Mouse (Mus musculus): ENCODE data around the gene Pdcd10. TPM values are rescaled to one million over a fixed set of nuclear protein-coding genes. Genes with fewer than 3 reads are reported as not detected.

The Pdcd10 gene
- polyA plus RNA-seq, 1 experiment from 2014 or later = 93.0 TPM

DNA sequence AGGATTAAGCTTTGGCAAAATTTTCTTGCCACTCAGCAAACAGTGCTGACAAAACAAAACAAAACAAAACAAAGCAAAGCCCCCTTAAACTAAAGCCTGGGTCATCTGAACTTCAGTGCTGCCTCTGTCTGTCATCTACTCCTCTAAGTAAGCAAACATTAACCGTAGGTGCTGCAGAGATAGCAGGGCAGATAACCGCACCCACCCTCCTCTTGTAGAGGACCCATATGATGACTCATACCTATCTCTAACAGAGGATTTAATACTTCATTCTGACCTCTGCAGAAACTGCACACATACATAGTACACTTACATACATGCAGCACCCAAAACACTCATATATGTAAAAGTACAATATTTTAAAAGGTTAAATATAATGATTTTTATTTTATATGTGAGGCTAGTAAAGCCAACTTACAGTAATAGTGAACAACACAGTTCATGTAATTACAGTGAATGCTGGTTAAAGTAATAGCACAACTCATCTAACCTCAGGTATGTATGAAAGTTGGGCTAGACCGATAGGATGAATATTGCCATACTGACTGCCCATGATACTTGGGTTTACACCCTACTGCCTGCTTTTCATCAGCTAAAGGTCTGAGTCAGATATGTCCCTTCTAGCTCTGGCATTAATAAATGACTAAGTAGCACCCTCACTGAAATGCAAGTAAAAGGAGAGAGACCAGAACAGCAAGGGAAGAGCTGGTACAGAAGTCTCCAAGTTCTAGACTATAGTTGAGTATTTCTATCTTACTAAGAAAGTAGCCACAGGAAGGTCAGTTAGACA, 22.4 kb downstream of the Pdcd10 start:
- Histone ChIP-seq H3K4me1 (replicated peaks) (no peaks in the 10 kb centered on the region), H3K9ac (no peak overlapping the region), H3K9me3 (no peaks in the 10 kb centered on the region), H3K36me3 (no peaks in the 10 kb centered on the region; the same call in 1 of the 2 replicates), H3K4me2 (replicated peaks) (no peak overlapping the region), H3K27me3 (replicated peaks) (no peaks in the 10 kb centered on the region), H3K27ac (no peak overlapping the region), H3K4me3 (replicated peaks) (no peak overlapping the region)
- WGBS = 65% methylated on average over 3 of the region's 3 CpGs
- peak; percentile 74 for ATAC-seq

DNA sequence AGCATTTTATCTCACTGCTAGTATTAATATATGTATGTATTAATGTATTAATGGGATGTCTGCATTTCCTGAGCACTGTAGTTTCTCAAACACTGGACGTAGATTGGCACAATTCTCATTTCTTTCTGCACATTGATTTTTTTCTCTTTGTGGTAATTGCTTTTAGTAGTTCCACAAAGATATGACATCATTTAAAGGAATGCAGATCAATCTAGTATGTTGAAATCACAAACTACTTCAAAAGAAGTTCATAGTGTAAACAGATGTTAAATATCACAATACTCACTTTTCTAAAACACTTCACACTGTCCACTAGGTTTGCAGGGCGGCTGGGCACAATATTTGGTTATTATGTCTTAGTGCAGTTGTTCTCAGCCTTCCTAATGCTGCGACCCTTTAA, 25.6 kb downstream of the Pdcd10 start:
- ATAC-seq = no peak

DNA sequence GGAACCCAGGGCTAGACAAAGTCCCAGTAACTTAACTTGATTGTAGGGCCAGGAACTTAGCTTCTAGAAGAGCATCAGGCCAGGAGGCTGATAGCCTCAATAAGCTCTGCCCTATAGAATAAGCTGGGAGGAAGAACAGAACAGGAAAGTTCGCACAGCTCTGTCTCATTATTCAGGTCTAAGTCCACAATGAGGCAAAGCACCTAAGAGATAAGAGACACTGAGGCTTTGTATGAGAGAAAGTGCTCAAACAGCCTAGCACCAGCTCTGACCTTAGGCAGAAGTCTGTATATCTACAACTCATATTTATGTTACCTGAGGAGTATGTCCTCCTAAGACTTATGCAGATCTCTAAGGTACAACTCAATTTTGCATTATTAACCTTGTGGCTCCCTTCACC, 34.1 kb downstream of the Pdcd10 start:
- no peak overlapping the region for H3K9ac ChIP-seq
- no peaks in the 10 kb centered on the region for H3K27me3 ChIP-seq (replicated peaks)
- peak; percentile 91 for ATAC-seq
- H3K9me3 ChIP-seq = no peaks in the 10 kb centered on the region
- H3K4me1 ChIP-seq (replicated peaks) = no peaks in the 10 kb centered on the region
- H3K4me3 ChIP-seq (replicated peaks) = no peak overlapping the region
- H3K4me2 ChIP-seq (replicated peaks) = no peak overlapping the region
- WGBS = 75% methylated on average over 1 of the region's 1 CpGs
- H3K27ac ChIP-seq = no peak overlapping the region
- peaks cover 3% of the 10 kb centered on the region; the same call in 1 of the 2 replicates for H3K36me3 ChIP-seq

More for the DNA sequence above, 25.6 kb downstream of the Pdcd10 start:
- 83% methylated on average over 3 of the region's 3 CpGs for WGBS
- Histone ChIP-seq H3K4me2 (replicated peaks) (no peak overlapping the region), H3K4me1 (replicated peaks) (no peaks in the 10 kb centered on the region), H3K27ac (no peak overlapping the region), H3K36me3 (no peaks in the 10 kb centered on the region; the same call in 1 of the 2 replicates), H3K4me3 (replicated peaks) (no peak overlapping the region), H3K27me3 (replicated peaks) (no peaks in the 10 kb centered on the region), H3K9me3 (no peaks in the 10 kb centered on the region), H3K9ac (no peak overlapping the region)

DNA sequence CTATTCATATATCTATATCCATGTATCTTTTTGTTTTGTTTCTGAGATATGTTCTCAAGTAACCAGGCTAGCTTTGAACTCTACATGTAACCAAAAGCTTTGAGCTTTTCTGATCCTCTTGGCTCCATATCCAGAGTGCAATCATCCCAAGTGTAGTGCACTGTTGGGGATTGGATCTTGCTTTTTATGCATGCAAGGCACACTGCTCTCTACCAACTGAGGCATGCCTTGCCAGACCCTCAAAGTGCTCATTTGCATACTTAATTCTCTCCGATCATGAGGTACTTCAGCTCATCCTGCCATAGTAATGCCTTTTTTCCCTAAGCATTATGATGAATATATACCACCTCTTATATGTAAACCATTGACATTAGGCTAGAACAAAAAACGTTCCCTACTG, 35.3 kb downstream of the Pdcd10 start:
- H3K27me3 ChIP-seq (replicated peaks) = no peaks in the 10 kb centered on the region
- ATAC-seq = no peak

DNA sequence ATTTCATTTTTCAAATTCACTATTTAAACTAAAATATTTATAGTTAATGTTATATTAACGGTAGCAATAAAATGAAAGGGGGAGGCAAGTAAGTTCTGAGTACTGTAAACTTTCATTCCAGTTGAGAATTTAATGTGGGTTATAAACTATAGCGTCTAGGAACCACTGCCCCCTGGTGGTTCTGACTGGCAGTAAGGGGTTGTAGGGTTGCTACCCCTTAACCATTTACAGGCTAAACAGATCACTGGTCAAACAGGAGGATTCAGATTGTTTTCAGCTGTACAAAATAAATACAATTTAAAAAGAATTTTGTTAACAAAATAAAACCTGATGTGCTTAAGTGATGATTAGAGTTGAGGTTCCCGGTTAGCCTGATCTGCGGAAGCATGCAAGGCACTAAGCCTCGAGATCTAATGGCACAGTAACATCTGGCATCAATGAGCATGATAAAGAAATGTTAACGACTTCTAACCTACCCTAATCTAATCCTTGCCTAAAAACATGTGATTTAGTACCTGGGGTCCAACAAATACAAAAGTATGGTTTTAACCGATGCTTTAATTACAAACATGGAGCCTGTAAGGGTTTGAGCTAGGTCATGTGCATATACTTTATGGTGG, 38.9 kb downstream of the Pdcd10 start:
- H3K27me3 ChIP-seq (replicated peaks) = no peaks in the 10 kb centered on the region
- peaks cover 3% of the 10 kb centered on the region; the same call in 1 of the 2 replicates for H3K36me3 ChIP-seq
- no peak overlapping the region for H3K4me2 ChIP-seq (replicated peaks)
- H3K4me1 ChIP-seq (replicated peaks) = no peaks in the 10 kb centered on the region
- no peak for ATAC-seq
- H3K9ac ChIP-seq = no peak overlapping the region
- H3K27ac ChIP-seq = no peak overlapping the region
- WGBS = 79% methylated on average over 7 of the region's 7 CpGs
- H3K9me3 ChIP-seq = no peaks in the 10 kb centered on the region
- H3K4me3 ChIP-seq (replicated peaks) = no peak overlapping the region

More for the DNA sequence above, 35.3 kb downstream of the Pdcd10 start:
- Histone ChIP-seq H3K4me3 (replicated peaks) (no peak overlapping the region), H3K4me2 (replicated peaks) (no peak overlapping the region), H3K27ac (no peak overlapping the region), H3K4me1 (replicated peaks) (no peaks in the 10 kb centered on the region), H3K36me3 (peaks cover 3% of the 10 kb centered on the region; the same call in 1 of the 2 replicates), H3K9me3 (no peaks in the 10 kb centered on the region), H3K9ac (no peak overlapping the region)
- 82% methylated on average over 2 of the region's 2 CpGs for WGBS

DNA sequence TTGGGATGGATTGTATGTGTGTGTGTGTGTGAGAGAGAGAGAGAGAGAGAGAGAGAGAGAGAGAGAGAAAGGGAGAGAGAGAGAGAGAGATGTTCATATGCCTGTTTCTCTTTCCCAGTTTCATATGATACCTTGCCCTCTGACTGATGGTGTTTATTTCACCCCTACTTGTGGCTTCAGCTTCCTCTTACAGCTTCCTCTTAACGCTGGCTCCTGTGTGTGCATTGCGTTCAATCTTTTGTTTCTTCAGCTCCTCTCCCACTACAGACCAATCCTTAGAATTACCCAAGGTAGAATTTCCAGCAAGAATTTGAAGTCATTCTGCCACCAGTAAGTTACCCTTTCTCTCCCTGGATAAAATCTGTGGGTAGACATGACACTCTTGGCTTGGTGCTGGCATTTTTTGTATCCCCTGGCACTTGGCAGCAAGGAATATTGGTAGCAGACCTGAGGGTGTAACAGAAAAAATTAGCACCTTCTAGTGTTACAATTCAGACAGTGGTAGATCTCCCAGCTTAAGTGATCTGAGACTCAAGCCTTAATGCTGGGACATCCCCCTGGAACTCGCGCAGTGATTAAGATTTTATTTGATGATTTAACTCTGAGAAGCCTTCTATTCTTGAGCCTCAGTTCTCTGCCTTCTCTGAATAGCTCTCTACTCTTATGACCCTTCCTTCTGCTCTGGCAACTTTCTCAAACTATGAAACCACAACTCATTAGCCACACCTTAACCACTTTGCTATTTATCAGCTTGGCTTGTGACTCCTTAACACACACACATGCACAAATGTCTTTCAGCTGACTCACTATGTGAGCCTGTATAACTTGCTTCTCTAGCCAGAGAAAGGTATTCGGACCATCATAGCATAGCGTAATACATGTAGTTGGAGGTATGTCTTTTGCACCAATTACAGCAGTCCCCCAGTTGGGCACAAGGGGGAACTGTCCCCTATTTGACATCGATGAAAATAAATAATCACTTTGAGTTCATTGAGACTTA, 57.4 kb downstream of the Pdcd10 start:
- Histone ChIP-seq H3K4me2 (replicated peaks) (no peak overlapping the region), H3K36me3 (no peaks in the 10 kb centered on the region), H3K27me3 (replicated peaks) (no peaks in the 10 kb centered on the region), H3K4me1 (replicated peaks) (no peaks in the 10 kb centered on the region), H3K9ac (no peak overlapping the region), H3K27ac (no peak overlapping the region), H3K9me3 (no peaks in the 10 kb centered on the region), H3K4me3 (replicated peaks) (no peak overlapping the region)
- no peak for ATAC-seq
- 84% methylated on average over 7 of the region's 7 CpGs for WGBS

DNA sequence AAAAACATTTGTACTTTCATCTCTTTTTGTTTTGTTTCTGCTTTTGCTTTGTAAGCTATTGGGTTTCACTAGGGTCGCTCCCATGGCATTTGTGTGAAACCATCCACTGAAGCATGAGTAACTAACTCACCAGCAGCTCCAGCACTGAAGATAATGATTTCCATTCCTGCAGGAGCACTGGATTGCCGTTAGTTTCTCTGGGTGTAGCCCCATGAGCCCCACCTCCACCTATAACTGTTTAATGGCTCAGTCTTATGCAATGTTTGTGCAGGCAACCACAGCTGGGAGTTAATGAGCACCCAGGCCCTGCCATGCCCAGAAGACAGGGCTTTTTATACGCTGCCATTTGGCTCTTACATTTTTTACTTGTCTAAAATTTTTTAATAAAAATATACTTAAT, 63.7 kb downstream of the Pdcd10 start:
- Histone ChIP-seq H3K9me3 (no peaks in the 10 kb centered on the region), H3K36me3 (no peaks in the 10 kb centered on the region), H3K4me3 (replicated peaks) (no peak overlapping the region), H3K4me2 (replicated peaks) (no peak overlapping the region), H3K4me1 (replicated peaks) (no peaks in the 10 kb centered on the region), H3K9ac (no peak overlapping the region), H3K27ac (no peak overlapping the region), H3K27me3 (replicated peaks) (no peaks in the 10 kb centered on the region)
- WGBS = 57% methylated on average over 3 of the region's 3 CpGs
- peak; percentile 97 for ATAC-seq

DNA sequence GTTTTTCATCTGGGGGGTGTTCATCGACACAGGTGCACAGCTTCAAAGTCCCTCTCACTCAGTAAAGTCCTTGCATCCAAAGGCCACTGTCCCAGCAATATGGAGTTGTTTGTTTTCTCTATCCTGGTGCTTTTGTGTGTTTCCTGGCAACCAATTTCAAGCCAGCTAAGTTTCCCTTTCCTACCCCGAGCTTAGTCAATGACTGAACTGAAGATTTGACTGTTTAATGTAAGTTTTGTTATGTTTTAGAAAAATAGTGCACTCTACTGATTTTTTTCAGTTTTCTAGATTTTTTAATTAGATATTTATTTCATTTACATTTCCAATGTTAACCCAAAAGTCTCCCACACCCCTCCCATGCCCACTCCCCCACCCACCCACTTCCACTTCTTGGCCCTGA, 74.6 kb downstream of the Pdcd10 start, which contains the start of gene Wdr49:
Gene Wdr49, minus strand, starts transcription at position 101 of the 400 bp plus-strand sequence.
- Histone ChIP-seq H3K27ac (no peak within 1 kb of the TSS), H3K36me3 (no peaks in the 10 kb centered on the region), H3K27me3 (replicated peaks) (no peaks in the 10 kb centered on the region), H3K4me2 (replicated peaks) (no peak within 1 kb of the TSS), H3K9ac (no peak within 1 kb of the TSS), H3K4me1 (replicated peaks) (no peaks in the 10 kb centered on the region), H3K4me3 (replicated peaks) (no peak within 1 kb of the TSS), H3K9me3 (no peaks in the 10 kb centered on the region)
- WGBS = 55% methylated on average over 2 of the region's 2 CpGs
- ATAC-seq = no peak

DNA sequence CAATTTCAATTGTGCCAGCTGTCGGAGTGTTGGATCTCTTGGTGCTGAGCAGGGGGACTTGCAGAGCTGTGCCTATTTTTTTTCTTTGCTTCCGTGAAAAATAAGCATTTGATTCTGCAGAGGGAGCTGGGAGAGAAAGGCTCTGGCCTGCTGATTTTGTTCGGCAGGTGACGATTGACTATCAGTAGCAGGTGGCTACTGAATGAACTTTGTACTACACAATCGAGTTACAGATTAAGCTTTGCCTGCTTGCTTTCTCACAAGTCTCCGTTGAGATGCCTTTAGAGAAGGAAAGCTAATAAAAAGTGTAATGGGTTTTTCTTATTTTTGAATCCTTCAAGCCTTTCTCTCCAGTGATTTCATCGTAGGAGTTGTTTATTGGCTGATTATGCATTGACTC, 81.5 kb downstream of the Pdcd10 start:
- Histone ChIP-seq H3K9me3 (no peaks in the 10 kb centered on the region), H3K36me3 (no peaks in the 10 kb centered on the region), H3K4me1 (replicated peaks) (no peaks in the 10 kb centered on the region), H3K27ac (no peak overlapping the region), H3K4me2 (replicated peaks) (no peak overlapping the region), H3K27me3 (replicated peaks) (no peaks in the 10 kb centered on the region), H3K9ac (no peak overlapping the region), H3K4me3 (replicated peaks) (no peak overlapping the region)
- peak; percentile 91 for ATAC-seq
- WGBS = 53% methylated on average over 7 of the region's 7 CpGs

DNA sequence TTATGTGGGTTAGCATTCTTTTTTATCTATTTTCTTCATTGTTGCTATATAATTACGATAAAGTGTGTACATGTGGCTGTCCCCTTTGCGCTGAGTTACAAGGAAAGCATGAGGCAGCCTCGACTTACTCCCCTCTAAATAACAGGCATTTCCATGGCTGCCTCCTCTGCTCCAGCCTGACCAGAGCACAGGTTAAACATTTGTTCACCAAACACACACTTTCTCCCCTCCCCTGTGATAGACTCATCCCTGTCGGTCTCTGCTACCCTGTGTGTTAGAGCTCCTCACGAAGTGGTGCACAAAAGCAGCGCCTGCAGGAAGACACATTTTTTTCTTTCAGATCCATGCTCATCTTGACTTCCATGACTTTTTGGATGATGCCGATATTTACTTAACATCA, 82.0 kb downstream of the Pdcd10 start:
- H3K4me2 ChIP-seq (replicated peaks) = no peak overlapping the region
- no peaks in the 10 kb centered on the region for H3K4me1 ChIP-seq (replicated peaks)
- ATAC-seq = peak; percentile 75
- WGBS = 74% methylated on average over 7 of the region's 7 CpGs
- no peak overlapping the region for H3K9ac ChIP-seq
- H3K4me3 ChIP-seq (replicated peaks) = no peak overlapping the region
- no peaks in the 10 kb centered on the region for H3K27me3 ChIP-seq (replicated peaks)
- no peaks in the 10 kb centered on the region for H3K9me3 ChIP-seq
- H3K27ac ChIP-seq = no peak overlapping the region
- H3K36me3 ChIP-seq = no peaks in the 10 kb centered on the region

DNA sequence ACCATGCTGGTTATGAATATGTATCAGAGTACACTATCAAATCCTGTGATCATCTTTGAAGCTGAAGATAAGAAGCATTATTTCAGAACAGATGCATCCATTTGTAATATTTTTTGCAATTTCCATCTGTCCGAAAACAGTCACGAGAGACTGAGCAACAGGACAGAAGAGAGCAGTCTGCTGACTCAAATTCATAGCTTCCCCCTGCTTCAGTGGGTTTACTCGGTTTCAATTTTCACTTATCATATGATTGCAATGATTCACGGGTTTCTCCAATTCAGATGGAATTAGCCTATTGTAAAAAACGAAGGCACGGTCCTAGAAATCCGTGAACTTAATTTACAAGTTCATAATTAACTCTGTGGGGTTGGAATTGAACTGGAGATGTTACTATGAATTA, 88.5 kb downstream of the Pdcd10 start:
- H3K4me1 ChIP-seq (replicated peaks) = no peaks in the 10 kb centered on the region
- H3K36me3 ChIP-seq = no peaks in the 10 kb centered on the region
- 77% methylated on average over 7 of the region's 7 CpGs for WGBS
- H3K27me3 ChIP-seq (replicated peaks) = no peaks in the 10 kb centered on the region
- H3K4me2 ChIP-seq (replicated peaks) = no peak overlapping the region
- H3K9ac ChIP-seq = no peak overlapping the region
- H3K9me3 ChIP-seq = no peaks in the 10 kb centered on the region
- H3K27ac ChIP-seq = no peak overlapping the region
- H3K4me3 ChIP-seq (replicated peaks) = no peak overlapping the region
- ATAC-seq = no peak

Measured in intestine, embryonic 15.5 days (tissue).